Mouse (Mus musculus) heart, embryonic 13.5 days (tissue): ENCODE measurements around the gene Gm9999. TPM values are rescaled to one million over a fixed set of nuclear protein-coding genes. Genes with fewer than 3 reads are reported as not detected.
A peak's percentile ranks its signal among the peaks of the same experiment; 100 is the strongest.

ENCODE experiments used
- ATAC-seq: fragments of 200-750 bp; cut with Nextera tagmentation; 2 replicates; pipeline ENCODE4 v1.8.0; 2017; ENCODE audit warnings: moderate TSS enrichment; ENCODE audit not compliant: insufficient number of reproducible peaks, low FRiP score, low TSS enrichment; ENCODE audit errors: extremely low read depth
- H3K27ac ChIP-seq: fragments of 300-500 bp; sonication (generic); replicated peaks from 2 replicates; pipeline ENCODE4 v1.5.1; 2015; ENCODE audit warnings: moderate library complexity, mild to moderate bottlenecking, inconsistent platforms
- H3K27me3 ChIP-seq: fragments of 300-500 bp; sonication (generic); replicated peaks from 2 replicates; pipeline ENCODE4 v1.6.1; 2015; ENCODE audit warnings: mild to moderate bottlenecking, inconsistent platforms
- H3K36me3 ChIP-seq: fragments of 300-500 bp; sonication (generic); 2 replicates; pipeline ENCODE4 v1.6.1; 2015; ENCODE audit warnings: mild to moderate bottlenecking, inconsistent platforms
- H3K4me1 ChIP-seq: fragments of 300-500 bp; sonication (generic); 2 replicates; pipeline ENCODE4 v1.6.1; 2015; ENCODE audit warnings: inconsistent platforms
- H3K4me2 ChIP-seq: fragments of 300-500 bp; sonication (generic); 2 replicates; pipeline ENCODE4 v1.6.1; 2015; ENCODE audit warnings: inconsistent platforms, mild to moderate bottlenecking, moderate library complexity
- H3K4me3 ChIP-seq: fragments of 300-500 bp; sonication (generic); 2 replicates; pipeline ENCODE4 v1.5.1; 2015; ENCODE audit warnings: moderate library complexity, mild to moderate bottlenecking, inconsistent platforms
- H3K9ac ChIP-seq: fragments of 300-500 bp; sonication (generic); 2 replicates; pipeline ENCODE4 v1.6.1; 2015; ENCODE audit warnings: inconsistent platforms, mild to moderate bottlenecking, moderate library complexity
- H3K9me3 ChIP-seq: fragments of 300-500 bp; sonication (generic); 2 replicates; pipeline ENCODE4 v1.6.1; 2016; ENCODE audit warnings: inconsistent platforms
- WGBS: fragments of 180-500 bp; shearing (Covaris S2); methylation state at CpG from one replicate; pipeline ENCODE4 v1.1.7; 2015; ENCODE audit warnings: mixed read lengths; 5-methylcytosine and 5-hydroxymethylcytosine counted together
- polyA plus RNA-seq: library from polyadenylated mRNA; unstranded; fragments of >200 nt; fragmentation: Nextera tagmentation; extraction: Ambion mirVana; gene quantifications from 2 replicates; pipeline ENCODE4 v1.2.1, GENCODE M21; 2015

Gene Gm9999
- polyA plus RNA-seq, 1 experiment from 2014 or later: not detected

DNA sequence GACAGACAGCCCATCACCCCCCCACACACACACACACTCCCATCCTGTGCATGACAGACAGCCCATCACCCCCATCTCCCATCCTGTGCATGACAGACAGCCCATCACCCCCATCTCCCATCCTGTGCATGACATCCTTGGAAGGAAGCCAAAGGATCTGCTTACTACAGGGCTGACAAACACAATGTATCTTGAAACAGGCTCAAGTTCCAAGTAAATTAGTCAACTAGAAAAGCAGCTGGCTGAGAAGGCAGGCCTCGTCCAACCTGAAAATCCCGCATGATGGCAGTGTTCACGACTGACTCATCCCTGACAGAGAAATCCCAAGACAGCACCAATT lies 17.2 kb downstream of the Gm9999 start:
- Histone ChIP-seq H3K4me1 (peaks cover 71% of the 10 kb centered on the region), H3K27ac (no peak overlapping the region)
- 54% methylated on average over 3 of the region's 3 CpGs for WGBS

DNA sequence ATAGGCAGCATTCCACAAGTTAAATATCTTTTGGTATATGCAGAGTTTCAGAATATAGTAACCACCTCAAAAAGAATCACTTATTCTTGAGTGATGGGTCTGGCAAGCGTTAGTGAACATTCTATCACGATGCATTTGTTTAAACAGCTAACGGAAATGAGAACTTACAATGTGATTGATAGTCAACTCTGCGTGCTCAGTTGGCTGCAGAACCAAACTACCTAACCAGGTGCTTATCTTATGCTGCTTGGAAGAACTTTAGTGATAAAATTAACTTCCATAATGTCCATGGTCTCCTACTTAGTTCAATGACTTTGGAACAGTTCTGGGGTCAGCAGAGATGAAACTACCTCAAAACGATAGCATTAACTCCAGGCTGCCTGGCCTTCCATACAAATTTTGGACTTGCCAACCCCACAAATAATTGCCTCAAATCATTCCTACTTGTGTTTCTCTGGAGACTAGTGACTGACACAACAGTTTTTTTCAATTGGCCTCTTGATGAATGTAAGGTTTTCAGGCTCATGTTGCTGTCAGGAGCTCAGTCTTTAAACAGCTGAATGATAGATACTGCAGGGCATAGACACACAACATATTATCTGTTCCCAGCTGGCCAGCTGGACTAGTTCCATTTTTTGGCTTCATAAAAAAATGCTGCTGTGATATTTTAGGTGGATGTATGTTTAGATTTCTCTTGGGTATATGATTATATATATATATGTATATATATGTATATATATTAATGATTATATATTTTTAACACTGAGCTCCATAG lies 17.9 kb downstream of the Gm9999 start:
- Histone ChIP-seq H3K4me3 (no peak overlapping the region), H3K4me1 (peaks cover 78% of the 10 kb centered on the region), H3K9ac (no peak overlapping the region), H3K27ac (no peak overlapping the region), H3K27me3 (no peaks in the 10 kb centered on the region), H3K36me3 (peaks cover 31% of the 10 kb centered on the region), H3K4me2 (no peak overlapping the region), H3K9me3 (no peaks in the 10 kb centered on the region)
- WGBS: 57% methylated on average over 5 of the region's 5 CpGs
- ATAC-seq: no peak

More for the DNA sequence above, 17.2 kb downstream of the Gm9999 start:
- H3K4me2 ChIP-seq: no peak overlapping the region
- no peaks in the 10 kb centered on the region for H3K27me3 ChIP-seq
- no peaks in the 10 kb centered on the region for H3K9me3 ChIP-seq
- ATAC-seq: no peak
- no peak overlapping the region for H3K4me3 ChIP-seq
- H3K36me3 ChIP-seq: peaks cover 37% of the 10 kb centered on the region
- H3K9ac ChIP-seq: 0 out of 2 replicates have a peak overlapping the region, but pooled peaks have one; percentile 44

DNA sequence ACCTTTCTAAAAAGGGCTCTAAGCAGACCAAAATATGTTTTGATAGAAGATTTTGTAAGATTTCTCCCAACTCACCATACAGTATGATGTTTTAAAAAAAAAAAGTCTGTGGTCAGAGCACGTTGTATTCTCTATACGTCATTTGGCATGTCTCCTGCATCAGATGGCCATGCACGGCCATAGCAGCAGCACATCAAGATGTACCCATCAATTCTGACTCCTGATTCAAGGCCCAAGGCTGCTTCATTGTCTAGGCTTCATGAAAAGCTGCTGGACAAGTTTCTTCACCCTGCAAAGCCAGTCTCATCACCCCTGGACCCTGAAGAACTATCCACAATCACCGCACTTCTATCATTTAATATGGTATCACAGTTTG lies 18.5 kb downstream of the Gm9999 start:
- WGBS: 70% methylated on average over 4 of the region's 4 CpGs
- H3K9me3 ChIP-seq: no peaks in the 10 kb centered on the region
- H3K27ac ChIP-seq: no peak overlapping the region
- no peak for ATAC-seq
- no peak overlapping the region for H3K4me3 ChIP-seq
- peak overlapping the region; percentile 58; the same call in 1 of the 2 replicates for H3K9ac ChIP-seq
- peaks cover 79% of the 10 kb centered on the region for H3K4me1 ChIP-seq
- H3K36me3 ChIP-seq: peaks cover 25% of the 10 kb centered on the region
- H3K4me2 ChIP-seq: 0 out of 2 replicates have a peak overlapping the region, but pooled peaks have one; percentile 6
- H3K27me3 ChIP-seq: no peaks in the 10 kb centered on the region

DNA sequence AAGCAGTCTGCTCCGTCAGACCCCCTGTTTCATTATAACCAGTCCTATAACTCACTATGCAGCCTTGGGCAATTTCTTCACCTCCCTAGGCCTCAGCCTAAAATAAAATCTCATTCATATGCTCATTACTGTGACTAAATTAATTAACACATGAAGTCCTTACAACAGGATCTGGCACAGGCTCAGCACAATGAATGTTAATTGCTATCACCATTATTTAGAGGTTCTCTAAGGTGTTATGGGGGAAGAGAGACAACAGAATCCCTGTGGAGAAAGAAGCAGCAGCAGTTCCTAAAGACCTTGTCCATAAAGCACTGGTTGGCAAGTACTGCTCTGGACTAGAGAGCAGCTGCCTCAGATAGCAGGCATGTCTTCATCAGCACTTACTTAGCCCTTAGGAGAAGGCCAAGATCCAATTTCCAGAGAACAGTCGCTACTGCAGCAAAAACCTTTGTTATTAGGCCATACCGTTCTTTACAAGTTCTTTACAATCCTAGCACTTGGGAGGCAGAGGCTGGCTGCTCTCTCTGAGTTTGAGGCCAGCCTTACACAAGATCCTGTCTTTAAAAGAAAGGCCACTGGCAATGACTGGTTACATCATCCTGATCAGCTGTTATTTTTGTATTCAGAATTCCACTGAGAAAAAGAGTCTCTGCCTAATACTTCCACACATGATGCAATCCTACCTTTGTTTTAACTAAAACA lies 20.2 kb downstream of the Gm9999 start:
- Histone ChIP-seq H3K4me3 (no peak overlapping the region), H3K9me3 (no peaks in the 10 kb centered on the region), H3K27ac (no peak overlapping the region), H3K9ac (peak overlapping the region; percentile 58), H3K4me1 (peaks cover 69% of the 10 kb centered on the region), H3K27me3 (no peaks in the 10 kb centered on the region), H3K36me3 (peaks cover 8% of the 10 kb centered on the region), H3K4me2 (no peak overlapping the region)
- 45% methylated on average over 3 of the region's 3 CpGs for whole genome bisulfite sequencing
- no peak for ATAC-seq

DNA sequence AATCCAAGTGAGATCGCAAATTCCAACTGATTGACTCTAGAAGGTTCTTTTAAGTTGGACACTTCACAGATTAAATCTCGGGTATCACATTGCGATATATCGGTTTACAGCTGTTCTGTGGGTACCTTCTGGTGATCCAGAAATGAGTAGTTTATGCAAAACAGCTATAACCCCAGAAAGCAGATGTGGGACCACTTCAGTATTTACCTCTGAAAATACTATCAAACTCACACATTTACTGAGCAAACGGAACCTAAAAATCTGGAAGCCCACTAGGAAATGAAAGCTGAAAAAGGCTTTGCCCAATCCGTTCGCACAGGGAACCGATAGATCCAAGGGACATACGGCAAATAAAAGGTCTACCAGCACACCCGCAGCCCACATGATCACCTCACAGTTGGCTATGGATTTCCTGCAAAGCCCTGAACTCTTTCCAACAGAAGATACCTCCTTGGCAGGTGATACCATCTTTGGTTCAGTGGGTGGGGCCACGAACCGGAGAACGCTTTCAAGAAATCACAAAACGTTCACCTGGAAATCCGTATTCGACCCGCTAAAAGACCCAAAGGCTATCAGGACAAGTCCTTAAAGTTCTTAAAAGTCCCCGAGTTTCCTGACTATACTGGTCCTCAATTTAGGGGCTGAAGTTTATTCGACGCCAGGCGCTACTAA lies 23.9 kb downstream of the Gm9999 start:
- no peaks in the 10 kb centered on the region for H3K9me3 ChIP-seq
- peak overlapping the region; percentile 92 for H3K27ac ChIP-seq
- no peak for ATAC-seq
- peak overlapping the region; percentile 69 for H3K4me3 ChIP-seq
- H3K27me3 ChIP-seq: no peaks in the 10 kb centered on the region
- H3K9ac ChIP-seq: peak overlapping the region; percentile 86
- H3K36me3 ChIP-seq: no peaks in the 10 kb centered on the region
- H3K4me1 ChIP-seq: peaks cover 63% of the 10 kb centered on the region
- H3K4me2 ChIP-seq: peak overlapping the region; percentile 90
- 20% methylated on average over 21 of the region's 21 CpGs for WGBS

DNA sequence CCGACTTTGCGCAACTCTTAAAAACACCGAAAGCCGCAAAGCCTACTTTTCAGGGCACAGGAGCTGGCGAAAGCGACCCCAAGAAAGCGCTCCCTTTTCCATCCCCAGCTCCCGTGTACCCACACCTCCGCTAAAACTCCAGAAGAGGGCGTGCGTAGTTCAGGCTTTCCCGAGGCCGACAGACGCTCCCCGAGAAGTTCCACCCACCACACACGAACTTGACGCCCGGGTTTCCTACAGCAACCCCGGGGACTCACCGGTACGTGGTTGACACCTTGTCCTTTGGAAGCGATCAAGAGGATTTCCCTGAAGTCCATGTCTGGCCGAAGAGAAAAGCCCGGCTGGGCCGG lies 24.4 kb downstream of the Gm9999 start:
- H3K4me1 ChIP-seq: peaks cover 57% of the 10 kb centered on the region
- H3K9ac ChIP-seq: peak overlapping the region; percentile 86
- peak overlapping the region; percentile 90 for H3K4me2 ChIP-seq
- no peaks in the 10 kb centered on the region for H3K27me3 ChIP-seq
- 2% methylated on average over 25 of the region's 25 CpGs for WGBS
- peak overlapping the region; percentile 92 for H3K27ac ChIP-seq
- peak; percentile 28 for ATAC-seq
- H3K9me3 ChIP-seq: no peaks in the 10 kb centered on the region
- H3K4me3 ChIP-seq: peak overlapping the region; percentile 69
- no peaks in the 10 kb centered on the region for H3K36me3 ChIP-seq

DNA sequence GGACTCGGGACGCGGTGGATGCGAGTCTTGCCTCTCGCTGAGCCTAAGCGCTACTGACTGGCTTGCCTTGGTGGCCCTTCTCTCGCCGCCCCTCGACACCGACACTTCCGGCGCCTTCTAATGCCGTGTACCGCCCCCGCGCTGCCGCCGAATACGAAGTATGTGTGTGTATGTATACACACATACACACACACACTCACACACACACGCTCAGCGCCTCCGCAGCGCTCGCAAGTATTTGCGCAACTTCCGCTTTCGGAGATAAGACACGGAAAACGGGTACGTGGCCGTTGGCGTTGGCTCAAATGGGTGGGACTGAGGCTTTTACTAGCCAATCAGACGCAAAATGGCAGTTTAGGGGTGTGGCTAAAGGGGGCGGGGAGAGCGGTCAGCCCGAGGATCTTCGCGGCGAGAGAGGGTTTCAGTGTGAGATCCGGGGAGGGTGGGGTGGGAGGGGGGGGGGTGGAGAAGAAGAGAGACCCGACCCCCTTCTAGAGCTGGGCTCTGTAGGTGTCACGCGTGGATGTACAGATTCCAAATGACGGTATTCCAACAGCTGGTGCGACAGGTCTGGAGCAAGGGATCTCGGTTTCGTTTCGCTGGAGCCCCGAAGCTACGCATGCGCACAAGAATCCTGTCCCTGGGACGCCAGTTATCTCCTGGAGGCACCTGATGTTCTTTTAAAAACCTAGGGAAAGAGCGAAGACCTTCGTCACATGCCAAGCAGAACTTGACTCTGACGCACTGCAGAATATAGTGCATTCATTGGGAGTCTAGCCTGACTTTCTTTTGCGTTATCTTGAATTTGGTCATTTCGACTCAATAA lies 25.0 kb downstream of the Gm9999 start, which contains the start of gene Spty2d1:
TSS of gene Spty2d1 (minus strand) at position 244 of the 826 bp plus-strand sequence.
- Histone ChIP-seq H3K4me2 (peak within 1 kb of the TSS; percentile 90), H3K4me3 (peak within 1 kb of the TSS; percentile 69), H3K36me3 (no peaks in the 10 kb centered on the region), H3K9me3 (no peaks in the 10 kb centered on the region), H3K27ac (peak within 1 kb of the TSS; percentile 92), H3K27me3 (no peaks in the 10 kb centered on the region), H3K4me1 (peaks cover 54% of the 10 kb centered on the region), H3K9ac (peak within 1 kb of the TSS; percentile 86)
- ATAC-seq: peak; percentile 93
- 1% methylated on average over 57 of the region's 57 CpGs for WGBS

DNA sequence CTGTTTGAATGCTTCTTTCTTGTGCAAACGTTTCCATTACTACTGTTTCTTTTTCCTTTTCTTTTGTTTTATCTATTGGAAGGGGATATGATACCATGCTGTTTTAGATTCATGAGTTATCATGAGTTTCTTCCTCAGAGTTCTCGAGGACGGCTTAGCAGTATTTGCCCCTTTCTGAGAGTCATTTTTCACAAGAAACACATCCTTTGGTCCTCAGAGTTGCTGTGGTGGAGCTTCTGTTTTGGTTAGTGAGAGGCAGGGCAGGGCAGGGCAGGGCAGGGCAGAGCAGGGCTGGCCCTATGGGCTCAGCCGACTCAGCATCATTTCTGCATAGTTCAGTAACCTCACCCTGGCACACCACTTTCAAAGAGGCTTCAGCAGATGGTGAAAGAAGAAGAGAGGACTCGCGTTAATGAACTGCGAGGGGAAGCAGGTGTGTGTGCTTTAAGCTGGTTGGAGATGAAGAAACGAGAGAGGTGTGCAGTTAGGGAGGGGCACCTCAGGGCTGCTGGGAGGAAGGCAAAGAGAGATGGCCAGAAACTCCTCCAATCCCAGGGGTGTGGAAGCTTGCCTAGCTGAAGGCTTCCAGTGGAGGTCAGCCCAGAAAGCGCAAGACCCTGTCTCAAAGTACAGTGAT lies 29.9 kb downstream of the Gm9999 start:
- 41% methylated on average over 9 of the region's 9 CpGs for WGBS
- H3K4me1 ChIP-seq: peaks cover 41% of the 10 kb centered on the region
- H3K4me2 ChIP-seq: no peak overlapping the region
- H3K36me3 ChIP-seq: no peaks in the 10 kb centered on the region
- ATAC-seq: no peak
- no peak overlapping the region for H3K4me3 ChIP-seq
- peak overlapping the region; percentile 56 for H3K27ac ChIP-seq
- H3K9me3 ChIP-seq: no peaks in the 10 kb centered on the region
- H3K9ac ChIP-seq: 0 out of 2 replicates have a peak overlapping the region, but pooled peaks have one; percentile 0
- no peaks in the 10 kb centered on the region for H3K27me3 ChIP-seq

DNA sequence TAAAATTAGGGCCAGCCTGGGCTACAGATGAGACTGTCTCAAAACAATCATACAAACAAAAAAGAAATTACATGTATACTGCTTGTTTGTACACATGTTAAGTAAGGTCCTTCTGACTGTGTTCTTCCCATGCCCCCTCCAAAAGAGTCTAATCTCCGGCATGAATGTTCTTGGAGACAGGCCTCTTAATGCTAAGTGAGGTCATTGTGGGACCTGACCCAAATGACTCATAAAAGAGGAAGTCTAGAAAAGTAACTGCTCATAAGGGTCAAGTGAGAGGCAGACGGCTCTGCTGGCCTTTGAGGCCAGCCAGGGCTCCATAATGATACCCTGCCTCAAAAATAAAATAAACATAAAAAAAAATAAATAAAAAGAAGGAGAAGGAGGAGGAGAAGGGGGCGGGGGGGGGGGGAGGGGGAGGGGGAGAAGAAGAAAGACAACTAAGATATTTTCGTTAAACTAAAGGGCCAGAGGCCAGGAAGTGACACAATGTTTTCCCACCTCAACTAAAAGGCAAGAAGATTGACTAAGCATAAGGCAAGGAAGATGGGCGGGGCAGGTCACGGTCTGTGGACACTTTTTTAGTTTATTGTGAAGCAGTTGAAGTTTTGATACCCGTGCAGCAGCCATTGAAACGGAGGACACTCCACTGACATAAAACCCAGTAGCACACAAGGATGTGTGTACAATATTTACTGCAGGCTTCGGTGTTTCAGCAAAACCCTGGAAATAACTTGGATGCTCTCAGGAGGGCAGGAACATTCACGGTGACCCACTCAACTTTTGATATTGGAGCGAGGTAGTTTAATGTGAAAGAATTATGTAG lies 31.4 kb downstream of the Gm9999 start:
- Histone ChIP-seq H3K27ac (peak overlapping the region; percentile 94), H3K4me2 (peak overlapping the region; percentile 42), H3K9ac (peak overlapping the region; percentile 63), H3K36me3 (no peaks in the 10 kb centered on the region), H3K4me3 (no peak overlapping the region), H3K4me1 (peaks cover 32% of the 10 kb centered on the region), H3K9me3 (no peaks in the 10 kb centered on the region), H3K27me3 (0 out of 2 replicates have a peak, but pooled peaks cover 3% of the 10 kb centered on the region)
- WGBS: 45% methylated on average over 10 of the region's 11 CpGs
- no peak for ATAC-seq
